Mouse (Mus musculus) liver, embryonic 15.5 days (tissue): ENCODE measurements around the gene Gm21788. TPM values are rescaled to one million over a fixed set of nuclear protein-coding genes. Genes with fewer than 3 reads are reported as not detected.
"Not testable (repeated sequence)": the region's sequence is repeated elsewhere in the genome, so short reads cannot be mapped to it uniquely, and the experiment has no call there.

Experiments
- ATAC-seq: fragments of 200-750 bp; cut with Nextera tagmentation; 2 replicates; pipeline ENCODE4 v1.8.0; 2017; ENCODE audit warnings: moderate number of reproducible peaks, mild to moderate bottlenecking, moderate library complexity; ENCODE audit not compliant: insufficient read depth
- H3K27ac ChIP-seq: fragments of 300-500 bp; sonication (generic); replicated peaks from 2 replicates; pipeline ENCODE4 v1.5.1; 2015; ENCODE audit warnings: mild to moderate bottlenecking, inconsistent platforms
- H3K27me3 ChIP-seq: fragments of 300-500 bp; sonication (generic); 2 replicates; pipeline ENCODE4 v1.6.1; 2015; ENCODE audit warnings: mild to moderate bottlenecking, inconsistent platforms
- H3K36me3 ChIP-seq: fragments of 300-500 bp; sonication (generic); replicated peaks from 2 replicates; pipeline ENCODE4 v1.6.1; 2015; ENCODE audit warnings: moderate library complexity, mild to moderate bottlenecking, inconsistent platforms
- H3K4me1 ChIP-seq: fragments of 300-500 bp; sonication (generic); replicated peaks from 2 replicates; pipeline ENCODE4 v1.6.1; 2015; ENCODE audit warnings: inconsistent platforms
- H3K4me2 ChIP-seq: fragments of 300-500 bp; sonication (generic); 2 replicates; pipeline ENCODE4 v1.6.1; 2015; ENCODE audit warnings: moderate library complexity, mild to moderate bottlenecking, inconsistent platforms
- H3K4me3 ChIP-seq: fragments of 300-500 bp; sonication (generic); replicated peaks from 2 replicates; pipeline ENCODE4 v1.5.1; 2015; ENCODE audit warnings: mild to moderate bottlenecking, inconsistent platforms
- H3K9ac ChIP-seq: fragments of 300-500 bp; sonication (generic); 2 replicates; pipeline ENCODE4 v1.6.1; 2015; ENCODE audit warnings: moderate library complexity, mild to moderate bottlenecking, inconsistent platforms
- H3K9me3 ChIP-seq: fragments of 300-500 bp; sonication (generic); replicated peaks from 2 replicates; pipeline ENCODE4 v1.6.1; 2016; ENCODE audit warnings: inconsistent platforms
- whole genome bisulfite sequencing: fragments of 180-500 bp; shearing (Covaris S2); methylation state at CpG from one replicate; pipeline ENCODE4 v1.1.7; 2015; ENCODE audit warnings: mixed read lengths; ENCODE audit not compliant: insufficient replicate concordance; 5-methylcytosine and 5-hydroxymethylcytosine counted together
- polyA plus RNA-seq: library from polyadenylated mRNA; unstranded; fragments of >200 nt; fragmentation: Nextera tagmentation; extraction: Ambion mirVana; gene quantifications from 2 replicates; pipeline ENCODE4 v1.2.1, GENCODE M21; 2015

Gm21788 gene
- polyA plus RNA-seq = not detected in 2 replicates

- not testable (repeated sequence) for H3K27ac ChIP-seq, H3K9ac ChIP-seq, H3K9me3 ChIP-seq, H3K36me3 ChIP-seq, H3K4me2 ChIP-seq, H3K4me3 ChIP-seq, ATAC-seq, H3K4me1 ChIP-seq, H3K27me3 ChIP-seq
- WGBS = no CpG with 5 or more reads among the region's 3 CpGs
Observed at GRCm38 (mm10) chrY:7404710-7405109, at the start of gene Gm21788. TSS of gene Gm21788 (plus strand) at chrY:7405010.

Other genes starting within 250 kb of the Gm21788 start
- not detected in 2 replicates for gene Gm21244, start 235.7 kb upstream of the Gm21788 start, polyA plus RNA-seq
- gene Gm28998, start 151.2 kb upstream of the Gm21788 start, polyA plus RNA-seq = not detected in 2 replicates
- not detected in 2 replicates for gene Gm20826, start 233.5 kb downstream of the Gm21788 start, polyA plus RNA-seq